8 mouse cellular contexts compared by ENCODE assay signal in genomic region chr14:26669292-26670073, GRCm38 (mm10). TPM values are rescaled to one million over a fixed set of nuclear protein-coding genes. Genes with fewer than 3 reads are reported as not detected.
DNase-seq lines count a peak whose midpoint lies in the region; ATAC-seq lines count a peak whose summit lies in the region.

Gene Pde12 (minus strand): TSS chr14:26669883.

- peak within 1 kb of the TSS; percentile 95 for H3K4me2 ChIP-seq in hindbrain, embryonic 11.5 days (replicated peaks; ENCODE audit: low read depth, low read length)

- WGBS in hindbrain, embryonic 11.5 days: under 1% methylated on average over 70 of the region's 70 CpGs

- H3K4me3 ChIP-seq in hindbrain, embryonic 11.5 days (ENCODE audit: low read depth, low read length): peak within 1 kb of the TSS; percentile 89

- H3K4me1 ChIP-seq in hindbrain, embryonic 11.5 days (replicated peaks; ENCODE audit: control insufficient read depth, insufficient read depth, low read length): no peaks in the 10 kb centered on the region

- peak; percentile 98 for DNase-seq in Muller cell, postnatal 12 days (ENCODE audit: inconsistent ontology term)
- peak; percentile 91 for DNase-seq in cerebellum, adult 9-11 months
- DNase-seq in frontal cortex, adult 2 months (ENCODE audit: extremely low spot score in 1 of 2, low spot score in 1 of 2): peak; percentile 79 to 89
- DNase-seq in hindbrain, embryonic 11.5 days (ENCODE audit: low spot score): peak; percentile 92
- peak; percentile 87 to 88 for DNase-seq in layer of hippocampus, postnatal 10 days (ENCODE audit: low spot score in 2 of 2)
- peak; percentile 92 for DNase-seq in lung, postnatal 10 days
- peak; percentile 83 for DNase-seq in ovary, postnatal 36 days (ENCODE audit: low spot score)
- peak; percentile 87 for DNase-seq in thymus, postnatal 25 days

- H3K36me3 ChIP-seq in hindbrain, embryonic 11.5 days (ENCODE audit: control insufficient read depth, insufficient read depth, low read length): no peaks in the 10 kb centered on the region

- ATAC-seq in hindbrain, embryonic 11.5 days (ENCODE audit: low FRiP score): peak; percentile 95

- no peaks in the 10 kb centered on the region for H3K27me3 ChIP-seq in hindbrain, embryonic 11.5 days (ENCODE audit: control insufficient read depth, insufficient read depth, low read length)

- H3K27ac ChIP-seq in hindbrain, embryonic 11.5 days (ENCODE audit: low read depth, low read length): peak within 1 kb of the TSS; percentile 74

- H3K9me3 ChIP-seq in hindbrain, embryonic 11.5 days (ENCODE audit: control insufficient read depth, low read length): no peaks in the 10 kb centered on the region

- peak within 1 kb of the TSS; percentile 76 for H3K9ac ChIP-seq in hindbrain, embryonic 11.5 days (ENCODE audit: low read depth, low read length)

RNA-seq across cellular contexts. Expression of gene Pde12, which starts in this region (rescaled TPM):
- polyA plus RNA-seq in frontal cortex, adult 2 months (2012; rRNA removed): 4.8 and 4.9 TPM in 2 replicates
- 13.3 and 14.4 TPM in 2 replicates for polyA plus RNA-seq in hindbrain, embryonic 11.5 days (2014; fragmentation: Nextera tagmentation; extraction: Ambion mirVana)
- total RNA-seq in layer of hippocampus, postnatal 10 days (2021): 1 to 10 TPM; 8.9 to 9.4 TPM

Comparison
In these comparisons a context has a peak if more than half of its experiments do, and no peak if none do; other contexts are left out.
1. Peak in every context shown above with its lines: DNase-seq, ATAC-seq, H3K4me3 ChIP-seq and H3K27ac ChIP-seq.